Mouse (Mus musculus) spleen, embryonic (tissue): ENCODE measurements around the gene Rex1bd.

Experiments used
- CTCF ChIA-PET: fragments of 350-600 bp; sonication (Branson Sonifier 250); formaldehyde crosslinking; loops from one replicate; lab custom pipeline; 2022; lab: Charles Lee

The Rex1bd gene

GRCm38 (mm10) chr8:70504291-70504716 is 2.2 kb downstream of the Rex1bd start:
- CTCF ChIA-PET, result interaction anchor here (1.0 kb wide), 1 partner anchor 78 kb away, joined by 3 read pairs; no protein-coding TSS in a partner anchor

GRCm38 (mm10) chr8:70503062-70503750 is 3.3 kb downstream of the Rex1bd start:
- CTCF ChIA-PET, result interaction anchor here (0.7 to 0.8 kb wide), 2 partner anchors 598 to 683 kb away, joined by 3 to 7 read pairs; no protein-coding TSS in a partner anchor

- CTCF ChIA-PET, result interaction anchor here (0.7 kb wide), 1 partner anchor 597 kb away, joined by 3 read pairs; no protein-coding TSS in a partner anchor
Observed at GRCm38 (mm10) chr8:70502540-70502939, 4.0 kb downstream of the Rex1bd start.

GRCm38 (mm10) chr8:70501820-70502529 is 4.6 kb downstream of the Rex1bd start:
- CTCF ChIA-PET, result no interaction called here

- CTCF ChIA-PET, result interaction anchor here (0.6 kb wide), 2 partner anchors 155 to 263 kb away, joined by 4 read pairs; no protein-coding TSS in a partner anchor
Observed at GRCm38 (mm10) chr8:70500386-70501301, 5.9 kb downstream of the Rex1bd start.

- CTCF ChIA-PET, result no interaction called here
Observed at GRCm38 (mm10) chr8:70495771-70496062, 10.8 kb downstream of the Rex1bd start.

GRCm38 (mm10) chr8:70495001-70495770 is 11.4 kb downstream of the Rex1bd start:
- CTCF ChIA-PET, result no interaction called here

- CTCF ChIA-PET, result no interaction called here
Observed at GRCm38 (mm10) chr8:70494416-70494945, 12.1 kb downstream of the Rex1bd start.

GRCm38 (mm10) chr8:70493692-70494415 is 12.7 kb downstream of the Rex1bd start:
- CTCF ChIA-PET, result no interaction called here

GRCm38 (mm10) chr8:70492664-70493640 is 13.6 kb downstream of the Rex1bd start, which contains the start of gene Crlf1:
TSS of gene Crlf1 (plus strand) at chr8:70493158.
- CTCF ChIA-PET, result no interaction called here

GRCm38 (mm10) chr8:70490880-70491495 is 15.6 kb downstream of the Rex1bd start:
- CTCF ChIA-PET, result no interaction called here

GRCm38 (mm10) chr8:70490061-70490879 is 16.3 kb downstream of the Rex1bd start:
- CTCF ChIA-PET, result interaction anchor here (0.6 kb wide), 1 partner anchor 15 kb away, joined by 9 read pairs; no protein-coding TSS in a partner anchor

GRCm38 (mm10) chr8:70489576-70489975 is 17.0 kb downstream of the Rex1bd start:
- CTCF ChIA-PET, result no interaction called here

GRCm38 (mm10) chr8:70488931-70489470 is 17.6 kb downstream of the Rex1bd start:
- CTCF ChIA-PET, result no interaction called here

- CTCF ChIA-PET, result no interaction called here
Observed at GRCm38 (mm10) chr8:70487993-70488796, 18.4 kb downstream of the Rex1bd start.

GRCm38 (mm10) chr8:70486941-70487520 is 19.5 kb downstream of the Rex1bd start, which contains the start of gene Tmem59l:
TSS of gene Tmem59l (minus strand) at chr8:70487358.
- CTCF ChIA-PET, result no interaction called here
